Mouse (Mus musculus): ENCODE data around the gene Vmp1. TPM values are rescaled to one million over a fixed set of nuclear protein-coding genes. Genes with fewer than 3 reads are reported as not detected.
A peak's percentile ranks its signal among the peaks of the same experiment; 100 is the strongest.

Gene Vmp1
- polyA plus RNA-seq, 1 experiment: 157 TPM

- Histone ChIP-seq H3K79me2 (ENCODE audit: control insufficient read depth, insufficient read depth) (no peaks in the 10 kb centered on the region), H3K4me3 (ENCODE audit: insufficient read depth, poor library complexity, severe bottlenecking) (no peak overlapping the region), H3ac (ENCODE audit: control insufficient read depth, insufficient read length, low read depth) (peak overlapping the region; percentile 25), H3K27me3 (ENCODE audit: control insufficient read depth, insufficient read depth, insufficient read length) (no peaks in the 10 kb centered on the region), H3K79me3 (ENCODE audit: low read depth) (no peaks in the 10 kb centered on the region), H3K36me3 (ENCODE audit: control insufficient read depth, insufficient read depth) (peaks cover 1% of the 10 kb centered on the region)
- TF ChIP-seq MYOG (IDR thresholded peaks at IDR 0.05; ENCODE audit: control insufficient read depth, extremely low read depth, insufficient read length) (no peak), CEBPB (IDR thresholded peaks at IDR 0.05; ENCODE audit: low read depth) (peak; percentile 31)
These were observed 112.4 kb downstream of the Vmp1 start for GRCm38 (mm10) chr11:86571047-86571855.

DNA sequence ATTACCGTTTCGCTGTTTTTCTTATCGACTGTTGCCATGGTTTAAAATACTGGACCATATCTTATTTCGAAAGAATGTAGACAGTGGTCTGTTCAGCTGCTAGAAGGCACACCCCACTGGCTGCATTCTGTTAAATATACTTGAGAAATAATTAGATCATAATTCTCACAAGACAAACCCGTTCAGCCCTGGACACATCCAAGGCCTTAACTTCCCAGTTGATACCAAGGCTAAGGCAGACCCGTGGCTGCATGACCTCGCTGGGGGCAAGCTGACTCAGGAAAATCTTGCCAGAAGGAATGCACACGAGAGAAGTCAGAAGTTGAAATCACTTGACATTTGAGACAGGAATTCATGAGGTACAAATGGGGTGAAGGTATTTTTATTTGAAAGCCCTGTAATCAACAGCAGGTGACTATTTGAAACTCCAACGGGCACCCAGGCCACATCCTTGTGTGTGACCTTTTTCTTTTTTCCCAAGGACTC, 113.3 kb downstream of the Vmp1 start:
- Histone ChIP-seq H3ac (ENCODE audit: control insufficient read depth, insufficient read length, low read depth) (no peak overlapping the region), H3K4me3 (ENCODE audit: insufficient read depth, poor library complexity, severe bottlenecking) (no peak overlapping the region), H3K36me3 (ENCODE audit: control insufficient read depth, insufficient read depth) (peaks cover 9% of the 10 kb centered on the region), H3K79me2 (ENCODE audit: control insufficient read depth, insufficient read depth) (no peaks in the 10 kb centered on the region), H3K79me3 (ENCODE audit: low read depth) (no peaks in the 10 kb centered on the region), H3K27me3 (ENCODE audit: control insufficient read depth, insufficient read depth, insufficient read length) (no peaks in the 10 kb centered on the region)
- no peak for TF ChIP-seq CTCF (IDR thresholded peaks at IDR 0.05; ENCODE audit: control insufficient read depth, insufficient read depth, insufficient read length)
- TF ChIP-seq MYOD1 (IDR thresholded peaks at IDR 0.05; ENCODE audit: control insufficient read depth, insufficient read length, low read depth): peak; percentile 64
- peak; percentile 7 for TF ChIP-seq CEBPB (IDR thresholded peaks at IDR 0.05; ENCODE audit: low read depth)
- TF ChIP-seq USF1 (IDR thresholded peaks at IDR 0.05; ENCODE audit: low read depth): no peak
- TF ChIP-seq MYOG (IDR thresholded peaks at IDR 0.05; ENCODE audit: control insufficient read depth, extremely low read depth, insufficient read length): no peak

DNA sequence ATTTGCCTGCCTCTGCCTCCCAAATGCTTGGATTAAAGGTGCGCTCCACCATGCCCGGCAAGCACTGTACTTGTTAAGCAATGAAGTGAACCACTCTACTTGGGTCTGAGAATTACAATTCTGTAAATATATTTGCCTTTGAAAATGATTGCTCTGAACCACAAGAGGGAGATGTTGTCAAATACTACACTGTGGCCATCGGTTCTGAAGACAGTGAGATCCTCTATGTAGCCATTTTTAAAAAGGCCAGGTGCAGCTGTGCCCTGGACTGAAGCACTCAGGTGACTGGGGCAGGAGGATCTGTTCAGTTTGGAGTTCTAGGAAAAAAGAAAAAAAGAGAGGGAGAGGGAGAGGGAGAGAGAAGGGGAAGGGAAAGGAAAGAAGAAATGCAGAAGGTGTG, 115.2 kb downstream of the Vmp1 start:
- Histone ChIP-seq H3K27me3 (ENCODE audit: control insufficient read depth, insufficient read depth, insufficient read length) (no peaks in the 10 kb centered on the region), H3K36me3 (ENCODE audit: control insufficient read depth, insufficient read depth) (peaks cover 9% of the 10 kb centered on the region), H3K79me2 (ENCODE audit: control insufficient read depth, insufficient read depth) (no peaks in the 10 kb centered on the region), H3K79me3 (ENCODE audit: low read depth) (no peaks in the 10 kb centered on the region), H3ac (ENCODE audit: control insufficient read depth, insufficient read length, low read depth) (no peak overlapping the region), H3K4me3 (ENCODE audit: insufficient read depth, poor library complexity, severe bottlenecking) (no peak overlapping the region)
- TF ChIP-seq MAX (IDR thresholded peaks at IDR 0.05): no peak
- TF ChIP-seq CEBPB (IDR thresholded peaks at IDR 0.05; ENCODE audit: low read depth): no peak
- peak; percentile 8 for TF ChIP-seq CTCF (IDR thresholded peaks at IDR 0.05; ENCODE audit: control insufficient read depth, insufficient read depth, insufficient read length)

DNA sequence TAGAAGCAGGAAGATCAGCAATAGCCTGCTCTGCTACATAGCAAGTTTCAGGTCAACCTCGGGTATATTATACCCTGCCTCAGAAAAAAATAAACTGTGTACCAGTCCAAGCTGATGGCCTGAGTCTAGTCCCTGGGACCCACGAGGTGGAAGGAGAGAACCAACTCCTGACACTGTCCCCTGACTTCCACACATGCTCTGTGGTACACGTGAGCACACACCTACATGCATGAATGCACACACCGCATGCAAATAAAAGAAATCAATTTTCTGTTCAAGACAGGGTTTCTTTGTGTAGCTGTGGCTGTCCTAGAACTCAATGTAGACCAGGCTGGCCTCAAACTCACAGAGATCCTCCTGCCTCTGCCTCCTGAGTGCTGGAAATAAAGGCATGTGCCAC, 125.4 kb downstream of the Vmp1 start:
- Histone ChIP-seq H3ac (ENCODE audit: control insufficient read depth, insufficient read length, low read depth) (no peak overlapping the region), H3K27me3 (ENCODE audit: control insufficient read depth, insufficient read depth, insufficient read length) (no peaks in the 10 kb centered on the region), H3K36me3 (ENCODE audit: control insufficient read depth, insufficient read depth) (peaks cover 50% of the 10 kb centered on the region), H3K79me3 (ENCODE audit: low read depth) (no peaks in the 10 kb centered on the region), H3K4me3 (ENCODE audit: insufficient read depth, poor library complexity, severe bottlenecking) (no peak overlapping the region), H3K79me2 (ENCODE audit: control insufficient read depth, insufficient read depth) (no peaks in the 10 kb centered on the region)
- no peak for TF ChIP-seq CTCF (IDR thresholded peaks at IDR 0.05; ENCODE audit: control insufficient read depth, insufficient read depth, insufficient read length)
- no peak for TF ChIP-seq MAX (IDR thresholded peaks at IDR 0.05)
- no peak for TF ChIP-seq FOSL1 (IDR thresholded peaks at IDR 0.05; ENCODE audit: insufficient read depth, low read length, poor library complexity, severe bottlenecking)
- no peak for TF ChIP-seq MYOG (IDR thresholded peaks at IDR 0.05; ENCODE audit: control insufficient read depth, extremely low read depth, insufficient read length)
- TF ChIP-seq CEBPB (IDR thresholded peaks at IDR 0.05; ENCODE audit: low read depth): no peak
- no peak for TF ChIP-seq USF1 (IDR thresholded peaks at IDR 0.05; ENCODE audit: low read depth)
- TF ChIP-seq MYOD1 (IDR thresholded peaks at IDR 0.05; ENCODE audit: control insufficient read depth, insufficient read length, low read depth): no peak

- Histone ChIP-seq H3K79me3 (ENCODE audit: low read depth) (no peaks in the 10 kb centered on the region), H3K79me2 (ENCODE audit: control insufficient read depth, insufficient read depth) (no peaks in the 10 kb centered on the region), H3K4me3 (ENCODE audit: insufficient read depth, poor library complexity, severe bottlenecking) (no peak overlapping the region), H3K36me3 (ENCODE audit: control insufficient read depth, insufficient read depth) (peaks cover 41% of the 10 kb centered on the region), H3K27me3 (ENCODE audit: control insufficient read depth, insufficient read depth, insufficient read length) (no peaks in the 10 kb centered on the region), H3ac (ENCODE audit: control insufficient read depth, insufficient read length, low read depth) (no peak overlapping the region)
- no peak for TF ChIP-seq CEBPB (IDR thresholded peaks at IDR 0.05; ENCODE audit: low read depth)
- no peak for TF ChIP-seq CTCF (IDR thresholded peaks at IDR 0.05; ENCODE audit: control insufficient read depth, insufficient read depth, insufficient read length)
- no peak for TF ChIP-seq MYOD1 (IDR thresholded peaks at IDR 0.05; ENCODE audit: control insufficient read depth, insufficient read length, low read depth)
- TF ChIP-seq FOSL1 (IDR thresholded peaks at IDR 0.05; ENCODE audit: insufficient read depth, low read length, poor library complexity, severe bottlenecking): no peak
- no peak for TF ChIP-seq MAX (IDR thresholded peaks at IDR 0.05)
- no peak for TF ChIP-seq USF1 (IDR thresholded peaks at IDR 0.05; ENCODE audit: low read depth)
- no peak for TF ChIP-seq MYOG (IDR thresholded peaks at IDR 0.05; ENCODE audit: control insufficient read depth, extremely low read depth, insufficient read length)
These were observed 130.1 kb downstream of the Vmp1 start for GRCm38 (mm10) chr11:86553525-86553924.

GRCm38 (mm10) chr11:86547412-86547811, 136.2 kb downstream of the Vmp1 start:
- peaks cover 37% of the 10 kb centered on the region for H3K79me2 ChIP-seq (ENCODE audit: control insufficient read depth, insufficient read depth)
- H3K36me3 ChIP-seq (ENCODE audit: control insufficient read depth, insufficient read depth): peaks cover 14% of the 10 kb centered on the region
- no peak overlapping the region for H3K4me3 ChIP-seq (ENCODE audit: insufficient read depth, poor library complexity, severe bottlenecking)
- peaks cover 23% of the 10 kb centered on the region for H3K79me3 ChIP-seq (ENCODE audit: low read depth)
- H3K27me3 ChIP-seq (ENCODE audit: control insufficient read depth, insufficient read depth, insufficient read length): no peaks in the 10 kb centered on the region
- no peak for TF ChIP-seq USF1 (IDR thresholded peaks at IDR 0.05; ENCODE audit: low read depth)
- TF ChIP-seq CEBPB (IDR thresholded peaks at IDR 0.05; ENCODE audit: low read depth): no peak
- TF ChIP-seq MYOG (IDR thresholded peaks at IDR 0.05; ENCODE audit: control insufficient read depth, extremely low read depth, insufficient read length): no peak
- no peak for TF ChIP-seq MYOD1 (IDR thresholded peaks at IDR 0.05; ENCODE audit: control insufficient read depth, insufficient read length, low read depth)
- TF ChIP-seq MAX (IDR thresholded peaks at IDR 0.05): no peak
- TF ChIP-seq FOSL1 (IDR thresholded peaks at IDR 0.05; ENCODE audit: insufficient read depth, low read length, poor library complexity, severe bottlenecking): no peak
- TF ChIP-seq CTCF (IDR thresholded peaks at IDR 0.05; ENCODE audit: control insufficient read depth, insufficient read depth, insufficient read length): peak; percentile 1
- no peak overlapping the region for H3ac ChIP-seq (ENCODE audit: control insufficient read depth, insufficient read length, low read depth)

Measured in C2C12 (cell line).